Mouse (Mus musculus): ENCODE measurements around the gene Trpm8.
A peak's percentile ranks its signal among the peaks of the same experiment; 100 is the strongest.

Trpm8 gene

DNA sequence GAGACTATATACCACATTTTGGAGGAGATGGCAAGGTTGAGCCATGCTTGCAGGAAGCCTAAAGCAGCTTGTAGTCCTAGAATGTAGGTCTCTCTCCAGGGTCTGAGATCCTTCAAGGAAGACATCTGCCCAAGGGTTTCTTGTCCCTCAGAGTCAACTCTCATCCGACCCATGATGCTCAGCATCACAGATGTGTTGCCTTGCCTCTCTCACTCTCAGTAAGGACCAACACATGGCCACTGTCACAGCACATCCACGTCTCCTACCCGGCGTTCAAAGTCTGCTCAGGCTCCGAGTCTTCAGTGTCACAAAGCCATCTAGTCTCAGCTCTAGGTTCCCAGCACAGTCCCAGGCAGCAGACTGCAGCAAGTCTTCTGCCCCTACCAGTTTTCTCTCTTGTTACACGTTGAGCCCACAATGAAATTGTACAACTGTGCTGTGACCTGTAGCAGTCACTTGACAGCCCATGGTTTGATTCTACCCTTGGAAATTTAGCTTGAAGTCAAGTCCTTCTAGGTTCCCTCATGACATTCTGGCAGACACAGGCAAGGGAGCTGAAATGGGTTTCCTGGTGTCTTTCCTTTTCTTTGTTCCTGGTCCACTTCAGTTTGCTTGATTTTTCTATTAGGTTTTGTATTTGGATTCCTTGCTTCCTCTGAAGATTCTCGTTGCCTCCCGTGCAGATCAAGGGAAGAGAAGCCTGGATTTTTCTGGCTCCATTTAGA, 27.0 kb downstream of the Trpm8 start:
- DNase-seq, result no peak

DNA sequence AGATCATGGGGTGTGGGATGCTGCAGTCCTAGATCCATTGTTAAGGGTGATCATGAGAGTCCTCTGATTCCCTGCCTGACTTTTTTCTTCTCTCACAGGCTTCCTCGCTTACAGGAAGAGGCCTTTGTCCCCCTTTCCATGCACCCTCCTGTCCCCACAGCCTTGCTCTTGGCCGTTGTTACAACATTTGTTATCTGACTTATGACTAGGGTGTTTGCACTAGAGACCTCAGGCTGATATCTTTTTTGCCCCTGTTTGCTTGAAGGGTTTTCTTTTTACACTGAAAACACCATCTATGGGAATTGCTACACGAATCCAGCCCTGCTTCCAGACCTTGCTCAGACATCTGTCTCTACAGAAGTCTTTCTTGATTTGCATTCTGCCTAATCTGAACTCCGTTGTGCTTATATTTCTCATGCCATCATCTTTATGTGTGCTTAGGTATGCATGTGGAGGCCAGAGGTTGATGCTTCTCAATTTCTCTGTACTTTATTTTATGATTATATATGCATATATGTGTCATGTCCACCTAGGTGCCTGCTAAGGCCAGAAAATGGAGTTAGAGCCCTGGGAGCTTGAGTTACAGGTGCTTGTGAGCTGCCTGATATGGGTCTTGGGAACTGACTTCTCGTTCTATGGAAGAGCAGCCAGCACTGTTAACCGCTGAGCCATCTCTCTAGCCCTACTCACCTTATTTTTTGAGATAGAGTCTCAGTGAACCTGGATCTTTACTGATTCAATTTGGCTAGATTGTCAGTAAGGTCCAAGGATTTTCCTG, 27.7 kb downstream of the Trpm8 start:
- no peak for DNase-seq

DNA sequence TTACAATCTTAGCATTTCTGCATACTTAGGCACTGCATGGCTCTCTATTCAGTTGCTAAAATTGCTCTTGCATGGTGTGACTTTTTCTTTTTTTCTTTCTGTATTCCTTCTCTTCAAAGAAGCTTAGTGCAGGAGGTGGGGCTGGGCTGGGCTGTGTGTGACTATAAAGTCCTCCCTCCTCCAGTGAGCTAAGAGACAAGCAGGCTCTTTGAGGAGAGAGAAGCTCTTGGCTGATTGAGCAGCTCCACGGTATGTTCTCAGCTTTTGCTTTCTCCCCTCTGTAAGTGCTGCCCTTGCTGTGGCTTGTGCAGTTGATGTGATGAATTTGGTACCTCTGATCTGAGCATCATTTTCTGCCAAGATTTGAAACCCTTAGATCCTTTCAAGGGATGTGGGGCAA, 29.1 kb downstream of the Trpm8 start:
- DNase-seq, result no peak

DNA sequence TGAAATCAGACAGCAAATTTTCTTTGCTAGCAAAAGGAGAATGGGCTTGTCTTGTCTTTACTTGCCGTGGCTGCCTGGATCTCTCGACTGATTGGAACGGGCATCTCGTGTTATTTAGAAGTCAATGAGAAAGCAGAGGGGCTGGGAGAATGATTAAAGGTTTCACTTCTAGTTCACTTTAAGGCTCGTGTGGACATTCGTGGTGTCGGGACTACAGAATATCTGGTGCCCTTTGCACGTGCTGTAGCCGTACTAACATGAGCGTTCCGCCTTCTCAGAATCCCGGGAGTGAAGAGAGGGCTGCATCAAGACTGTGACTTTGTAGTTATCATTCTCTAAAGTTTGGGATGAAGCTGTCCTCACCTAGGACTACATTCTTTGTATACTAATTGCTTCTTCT, 29.7 kb downstream of the Trpm8 start:
- DNase-seq, result no peak

DNA sequence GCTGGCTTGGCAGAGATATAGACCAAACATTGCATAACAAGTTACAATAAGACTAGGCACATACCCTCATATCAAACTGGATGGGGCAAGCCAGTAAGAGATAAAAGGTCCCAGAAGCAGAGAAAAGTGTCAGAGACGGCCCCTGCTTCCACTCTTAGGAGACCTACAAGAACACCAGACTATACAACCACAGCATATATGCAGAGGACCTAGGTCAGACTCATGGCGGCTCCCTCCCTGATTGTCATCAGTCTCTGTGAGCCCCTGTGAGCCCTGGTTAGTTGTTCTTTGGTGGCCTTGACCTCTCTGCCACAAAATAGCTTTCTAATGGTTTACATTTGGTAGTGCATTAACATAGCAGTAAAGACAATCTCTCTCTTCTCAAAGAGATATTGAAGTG, 31.6 kb downstream of the Trpm8 start:
- no peak for DNase-seq

DNA sequence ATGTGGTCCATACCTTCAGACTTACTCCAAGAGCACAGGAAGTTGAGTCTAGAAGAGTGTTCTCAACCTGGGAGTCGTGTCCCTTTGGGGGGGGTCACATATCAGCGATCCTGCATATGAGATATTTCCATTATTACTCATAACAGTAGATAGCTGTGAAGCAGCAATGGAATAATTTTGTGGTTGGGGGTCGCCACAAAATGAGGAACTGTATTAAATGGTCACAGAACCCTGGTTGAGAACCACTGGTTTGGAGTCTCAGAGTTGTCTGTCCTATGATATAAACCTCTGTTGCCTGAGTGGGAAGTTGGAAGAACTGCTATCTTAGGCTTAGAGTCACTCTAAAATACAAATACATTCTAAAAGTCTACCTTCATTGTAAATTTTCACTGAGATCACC, 32.4 kb downstream of the Trpm8 start:
- DNase-seq, result no peak

DNA sequence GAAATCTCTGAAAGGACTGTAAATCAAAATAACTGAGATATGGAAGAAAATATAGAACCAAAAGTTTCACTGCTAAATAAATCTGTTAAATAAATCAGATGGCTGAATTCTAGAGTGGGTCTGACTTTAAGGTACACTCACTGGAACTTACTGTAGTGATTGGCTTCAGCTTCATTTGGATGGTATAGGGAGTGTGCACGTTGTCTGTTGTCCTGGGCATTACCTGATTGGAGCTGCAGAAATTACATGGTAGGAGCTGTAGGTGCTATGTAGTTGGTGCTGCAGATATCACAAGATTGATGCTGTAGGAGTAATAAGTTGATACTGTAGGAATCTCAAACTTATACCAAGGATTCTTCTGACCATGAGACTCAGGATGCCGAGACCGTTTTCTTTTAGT, 32.9 kb downstream of the Trpm8 start:
- DNase-seq, result no peak

DNA sequence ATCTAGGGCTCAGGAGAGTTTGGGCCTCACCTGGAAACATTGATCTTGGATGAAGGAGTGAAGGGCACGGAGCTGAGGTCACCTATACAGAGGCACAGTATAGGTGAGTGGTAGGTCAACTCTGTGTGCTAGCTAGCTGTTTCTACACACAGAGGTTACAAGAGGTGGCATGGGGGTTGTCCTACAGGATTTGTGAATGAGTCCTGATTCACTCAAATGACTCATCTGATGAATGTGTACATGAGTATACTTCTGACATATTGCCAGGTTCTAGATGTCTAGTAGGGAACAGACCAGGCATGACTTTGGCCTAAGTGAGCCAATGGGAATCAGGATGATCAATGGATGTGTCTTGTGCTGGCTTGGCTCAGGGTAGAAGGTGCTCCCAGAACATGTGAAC, 39.8 kb downstream of the Trpm8 start:
- DNase-seq, result no peak

DNA sequence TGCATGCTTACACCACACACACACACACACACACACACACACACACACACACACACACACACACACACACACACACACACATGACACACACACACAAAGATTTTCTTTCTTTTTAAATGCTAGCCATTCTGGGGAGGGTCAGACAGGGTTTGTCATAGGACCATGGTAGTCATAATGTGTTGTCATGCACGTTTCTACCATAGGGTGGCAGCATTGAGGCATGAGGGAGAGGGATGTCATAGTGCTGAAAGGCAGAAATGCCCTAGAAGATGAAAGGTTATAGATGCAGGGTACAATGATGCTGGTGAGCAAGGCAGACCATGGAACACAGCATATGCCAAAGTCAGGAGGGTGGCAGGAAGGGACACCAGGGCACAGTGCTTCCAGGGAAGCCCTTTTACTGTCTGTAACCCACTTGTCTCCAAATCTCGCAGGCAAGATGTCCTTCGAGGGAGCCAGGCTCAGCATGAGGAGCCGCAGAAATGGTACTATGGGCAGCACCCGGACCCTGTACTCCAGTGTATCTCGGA, 41.1 kb downstream of the Trpm8 start:
- DNase-seq, result peak; percentile 76

DNA sequence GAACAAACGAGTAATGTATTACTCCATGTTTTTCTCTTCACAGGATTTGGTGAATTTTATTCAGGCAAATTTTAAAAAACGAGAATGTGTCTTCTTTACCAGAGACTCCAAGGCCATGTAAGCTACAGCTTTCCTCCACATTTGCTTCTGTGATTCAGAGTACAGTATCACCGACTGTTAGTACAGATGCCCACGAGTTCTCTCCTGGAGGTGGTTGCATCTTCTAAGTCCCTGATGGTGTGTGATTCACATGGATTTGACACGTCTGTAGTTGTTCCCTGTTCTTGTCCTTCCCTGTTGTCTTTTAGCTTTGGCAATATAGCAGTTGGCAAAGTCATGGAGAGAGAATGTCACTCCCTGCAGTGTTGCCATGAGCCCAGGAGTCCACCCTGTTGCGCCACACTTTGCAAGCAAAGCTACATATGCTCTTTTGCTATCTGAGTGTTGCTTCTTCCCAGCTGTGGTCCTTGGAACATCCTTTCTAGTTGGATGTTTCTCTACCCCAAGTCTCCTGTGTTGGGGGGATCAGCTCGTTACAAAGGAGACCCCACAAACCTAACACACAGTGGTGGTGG, 43.4 kb downstream of the Trpm8 start:
- DNase-seq, result no peak

DNA sequence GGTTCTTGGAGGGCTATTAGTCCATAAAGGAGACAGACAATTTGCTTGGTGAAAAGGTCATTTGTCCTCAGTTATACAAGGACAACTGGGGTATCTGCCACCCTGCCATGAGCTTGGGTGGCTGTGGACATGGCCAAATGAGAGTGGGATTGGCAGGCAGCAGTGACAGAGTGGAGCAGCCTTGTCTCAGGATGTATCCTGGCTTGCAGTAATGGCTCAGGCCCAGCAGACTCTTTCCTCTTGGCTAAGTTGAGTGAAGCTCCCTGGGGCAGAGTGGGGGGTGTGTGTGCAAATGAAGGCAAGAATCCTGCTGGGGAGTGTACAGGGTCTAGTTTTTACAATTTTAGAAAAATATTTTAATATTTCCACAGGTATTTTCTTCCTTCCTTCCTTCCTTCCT, 44.7 kb downstream of the Trpm8 start:
- DNase-seq, result no peak

DNA sequence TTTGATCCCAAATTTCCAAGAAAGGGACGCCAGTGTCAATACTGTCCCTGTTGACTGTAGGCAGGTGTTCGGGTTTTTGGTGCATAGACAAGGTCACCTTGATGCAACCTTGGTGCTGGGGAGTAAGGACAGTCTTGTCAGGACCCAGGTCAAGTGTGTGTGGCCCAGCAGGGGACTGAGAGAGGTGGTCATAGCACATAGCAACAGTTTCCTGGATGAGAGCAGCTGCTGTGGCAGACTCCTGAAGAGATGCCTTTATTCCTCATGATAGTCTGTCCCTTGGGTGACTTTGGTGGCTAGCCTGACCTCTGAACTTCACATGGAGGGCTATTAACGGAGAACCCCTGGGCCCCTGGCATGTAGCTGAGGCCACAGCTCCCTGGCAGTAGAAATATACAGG, 45.6 kb downstream of the Trpm8 start:
- no peak for DNase-seq

DNA sequence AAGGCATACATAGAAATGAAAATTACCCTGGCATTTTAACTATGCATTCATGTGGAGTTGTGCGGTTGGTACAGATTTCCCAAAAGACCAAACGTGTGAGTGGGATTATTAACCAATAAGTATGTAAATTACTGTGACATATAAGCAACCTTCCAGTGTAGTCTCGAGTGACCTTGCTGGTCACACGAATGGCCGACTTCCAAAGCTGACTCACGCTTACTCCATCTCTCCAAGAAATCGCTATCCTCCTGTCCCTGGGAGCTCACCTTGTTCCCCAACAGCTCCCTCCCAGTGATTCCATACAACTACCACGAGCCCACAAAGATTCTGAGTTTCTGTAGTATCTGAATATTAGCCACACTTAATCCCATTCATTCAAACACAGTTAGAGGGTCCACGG, 62.0 kb downstream of the Trpm8 start:
- no peak for DNase-seq

DNA sequence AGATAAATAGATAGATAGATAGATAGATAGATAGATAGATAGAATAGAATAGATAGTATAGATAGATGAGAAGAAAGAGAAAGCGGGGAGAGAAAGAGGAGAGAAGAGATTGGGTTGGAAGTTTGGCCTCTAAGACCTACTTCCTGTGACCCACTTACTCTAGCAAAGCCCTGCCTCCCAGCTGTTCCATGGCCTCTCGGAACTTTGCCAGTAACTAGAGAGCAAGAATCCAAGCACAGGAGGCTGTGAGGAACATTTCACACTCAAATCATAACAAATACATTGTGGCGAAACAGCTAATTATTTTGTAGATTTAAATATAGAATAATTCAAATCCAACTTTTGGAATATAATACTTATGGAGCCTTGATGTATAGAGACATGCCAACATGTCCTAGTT, 65.2 kb downstream of the Trpm8 start:
- no peak for DNase-seq

DNA sequence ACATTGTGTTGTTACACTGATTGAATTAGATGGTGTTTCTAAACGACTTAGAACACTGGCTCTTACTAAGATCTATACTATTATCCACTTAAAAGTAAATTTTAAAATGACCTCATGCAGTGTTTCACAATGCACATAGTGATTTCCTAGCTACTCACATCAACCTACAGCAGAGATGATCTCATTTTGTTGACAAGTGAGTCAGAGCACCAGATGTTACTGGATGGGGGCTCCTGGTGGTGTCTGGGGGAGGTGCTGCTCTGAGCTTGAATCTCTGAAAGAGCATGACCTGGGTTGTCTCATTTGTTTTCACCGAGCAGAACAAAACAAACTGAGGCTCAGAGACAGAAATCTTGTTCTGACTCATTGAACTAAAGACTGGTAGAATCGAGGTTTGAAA, 68.1 kb downstream of the Trpm8 start:
- no peak for DNase-seq

DNA sequence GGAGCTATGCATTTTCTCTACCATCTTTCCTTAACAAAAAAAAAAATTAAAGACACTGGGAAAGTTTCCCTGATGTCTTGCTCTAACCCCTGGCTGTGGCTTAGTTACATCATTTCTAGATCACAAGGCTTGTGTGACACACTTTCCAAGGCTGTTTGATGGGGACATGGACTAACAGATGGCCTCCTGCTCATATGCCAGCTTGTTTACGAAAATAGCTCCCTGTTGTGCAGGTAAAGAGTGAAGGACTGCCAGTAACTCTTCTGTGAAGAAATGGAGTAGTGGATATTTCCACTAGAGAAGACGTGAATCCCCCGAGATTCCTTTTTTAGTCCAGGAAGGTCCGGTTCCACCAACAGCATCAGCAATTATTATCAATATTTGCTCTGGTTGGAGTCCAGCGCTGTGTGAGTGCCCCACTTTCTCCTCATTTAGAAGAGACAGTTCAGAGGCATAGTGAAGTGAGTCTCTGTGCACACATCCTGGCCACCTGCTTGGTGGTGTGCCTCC, 71.1 kb downstream of the Trpm8 start:
- no peak for DNase-seq

DNA sequence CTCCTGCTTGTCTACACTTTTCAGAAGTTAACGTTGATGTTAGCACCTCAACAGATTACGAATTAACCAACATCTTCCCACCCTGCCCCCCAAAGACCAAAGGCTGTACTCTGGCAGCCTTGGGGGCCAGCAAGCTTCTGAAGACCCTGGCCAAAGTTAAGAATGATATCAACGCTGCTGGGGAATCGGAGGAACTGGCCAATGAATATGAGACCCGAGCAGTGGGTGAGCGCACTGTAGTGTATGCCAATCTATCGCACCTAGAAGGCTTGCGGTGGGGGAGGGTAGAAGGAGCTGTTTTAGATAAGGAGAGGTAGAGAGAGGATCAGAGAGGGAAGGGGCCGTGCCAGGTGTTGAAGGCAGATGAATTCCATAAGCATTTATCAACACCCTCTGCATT, 73.3 kb downstream of the Trpm8 start:
- no peak for DNase-seq

DNA sequence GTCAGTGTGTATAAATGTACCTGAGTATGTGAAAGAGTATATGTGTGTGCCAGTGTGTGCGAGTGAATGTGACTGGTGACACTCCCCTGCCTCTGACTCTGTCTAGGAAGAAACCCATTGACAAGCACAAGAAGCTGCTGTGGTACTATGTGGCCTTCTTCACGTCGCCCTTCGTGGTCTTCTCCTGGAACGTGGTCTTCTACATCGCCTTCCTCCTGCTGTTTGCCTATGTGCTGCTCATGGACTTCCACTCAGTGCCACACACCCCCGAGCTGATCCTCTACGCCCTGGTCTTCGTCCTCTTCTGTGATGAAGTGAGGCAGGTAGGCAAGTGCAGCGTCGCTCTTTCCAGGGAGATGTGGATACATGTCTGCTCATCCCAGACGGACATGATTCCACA, 77.6 kb downstream of the Trpm8 start:
- DNase-seq, result no peak

DNA sequence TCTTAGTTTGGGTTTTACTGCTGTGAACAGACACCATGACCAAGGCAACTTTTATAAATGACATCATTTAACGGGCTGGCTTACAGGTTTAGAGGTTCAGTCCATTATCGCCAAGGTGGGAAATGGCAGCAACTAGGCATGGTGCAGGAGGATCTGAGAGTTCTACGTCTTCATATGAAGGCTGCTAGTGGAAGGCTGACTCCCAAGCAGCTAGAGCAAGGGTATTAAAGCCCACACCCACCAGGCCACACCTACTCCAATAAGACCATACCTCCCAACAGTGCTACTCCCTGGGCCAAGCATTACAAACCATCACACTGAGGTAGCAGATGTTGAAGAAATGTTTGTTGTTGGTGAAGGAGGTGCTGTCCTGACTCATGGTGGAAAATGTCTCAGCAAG, 78.2 kb downstream of the Trpm8 start:
- no peak for DNase-seq

DNA sequence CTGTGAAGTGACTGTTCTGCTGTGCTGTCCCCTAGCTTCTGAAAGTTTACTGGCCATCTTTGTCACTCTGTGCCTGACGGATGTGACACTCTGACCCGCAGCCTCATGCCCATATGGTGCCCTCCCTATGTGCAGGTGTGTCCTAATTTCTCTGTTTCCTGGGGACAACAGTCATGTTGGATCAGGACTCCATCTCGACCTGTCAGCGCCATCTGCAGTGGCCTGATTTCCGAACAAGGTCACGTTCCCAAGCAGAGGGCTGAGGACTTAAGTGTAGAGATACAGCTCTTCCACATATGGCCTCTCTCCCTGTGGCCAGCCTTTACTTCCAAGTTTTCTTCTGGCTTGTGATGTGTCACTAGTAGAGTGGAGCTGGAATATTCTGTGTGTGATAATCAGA, 79.2 kb downstream of the Trpm8 start:
- DNase-seq, result no peak

DNA sequence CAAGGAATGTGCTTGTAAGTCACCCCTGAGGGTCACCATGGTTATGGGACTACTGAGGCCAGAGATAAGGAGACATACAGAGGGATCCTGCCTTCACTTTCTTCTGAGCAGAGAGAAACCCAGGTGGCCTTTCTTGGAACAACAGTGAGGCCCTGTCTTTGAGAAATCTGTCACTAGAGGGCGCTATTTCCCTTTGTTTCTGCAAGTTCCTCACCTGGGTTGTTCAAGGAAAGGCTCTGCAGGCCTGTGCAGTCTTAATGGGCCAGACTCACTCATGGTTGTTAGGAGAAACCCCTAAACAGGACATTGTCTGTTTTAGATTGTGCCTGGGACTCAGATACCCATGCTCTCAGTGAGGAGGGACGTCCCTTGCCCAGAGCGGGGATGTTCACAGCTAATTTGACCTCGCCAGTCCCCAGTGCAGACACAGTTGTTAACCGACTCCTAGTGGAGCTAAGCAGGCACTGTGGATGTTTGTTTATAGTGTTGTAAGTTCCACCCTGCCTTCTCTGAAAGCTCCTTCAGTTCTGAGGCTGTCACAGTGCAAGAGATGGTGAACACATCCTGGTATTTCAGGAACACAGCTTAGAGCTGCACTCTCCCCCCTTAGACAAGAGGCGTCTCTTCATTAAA, 80.1 kb downstream of the Trpm8 start:
- DNase-seq, result peak; percentile 62 to 76

DNA sequence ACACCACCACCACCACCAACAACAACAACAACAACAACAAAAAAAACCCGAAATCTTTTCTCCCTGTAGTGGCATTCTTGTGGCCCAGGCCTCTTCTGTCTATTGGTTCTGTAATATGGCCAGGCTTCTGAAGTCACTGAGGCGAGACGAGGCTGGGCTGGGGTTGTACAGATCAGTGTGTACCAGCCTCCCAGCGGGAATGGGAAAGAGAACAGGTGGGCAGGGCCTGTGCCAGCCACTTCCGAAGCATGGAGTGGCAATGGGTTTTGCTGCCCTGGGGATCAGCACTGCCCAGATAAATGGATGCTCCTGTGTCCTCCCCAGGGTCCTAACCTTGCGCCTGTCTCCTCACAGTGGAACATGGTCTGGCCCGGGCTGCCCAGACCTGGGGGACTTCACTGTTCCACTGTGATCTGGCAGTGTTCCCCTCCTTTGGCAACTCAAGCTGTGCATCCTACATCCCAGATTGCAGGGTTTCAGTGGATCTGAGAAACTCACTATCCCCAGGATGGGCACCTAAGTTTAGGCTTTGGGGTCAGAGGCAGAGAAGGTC, 80.7 kb downstream of the Trpm8 start:
- DNase-seq, result peak; percentile 55 to 70

DNA sequence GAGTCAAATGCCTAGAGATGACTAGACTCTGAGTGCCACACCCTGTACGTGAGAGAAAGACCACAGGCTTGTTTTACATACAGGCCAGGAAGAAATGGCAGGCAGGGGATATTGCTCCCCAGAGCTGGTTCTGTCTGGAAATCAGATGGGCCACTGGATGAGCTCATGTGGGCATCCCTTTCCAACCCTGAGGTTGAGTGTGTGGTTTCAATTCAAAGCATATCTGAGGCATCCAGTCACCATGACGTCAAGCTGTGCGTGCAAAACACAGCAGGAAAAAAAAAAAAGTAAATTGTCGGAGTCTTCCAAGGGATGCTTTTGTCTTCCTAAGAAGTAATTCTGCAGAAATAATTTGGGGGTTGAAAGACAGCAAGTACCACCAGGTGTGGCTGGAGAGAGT, 83.6 kb downstream of the Trpm8 start:
- no peak for DNase-seq

Measured in kidney, postnatal 4 days (tissue).